Comparison of ENCODE assay signal across 29 mouse cellular contexts in the genomic region with DNA sequence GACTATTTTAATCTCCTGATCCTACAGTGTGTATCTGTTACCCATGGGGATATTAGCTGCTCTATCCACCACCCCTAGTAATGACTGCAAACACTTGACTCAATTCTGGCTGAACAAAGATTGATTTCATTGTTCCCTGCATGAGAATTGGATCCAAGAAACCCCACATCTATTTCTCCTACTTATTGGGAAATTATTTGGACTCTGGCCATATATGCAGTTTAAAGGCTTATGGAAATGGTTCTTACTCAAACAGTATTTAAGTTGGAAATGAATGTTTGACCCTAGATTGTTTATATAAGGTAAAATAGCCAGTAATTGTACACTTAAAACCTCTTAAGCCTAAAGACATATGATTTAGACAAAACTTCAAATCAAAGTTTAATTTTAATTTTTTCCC.
DNase-seq lines count a peak whose midpoint lies in the region; ATAC-seq and TF ChIP-seq lines count a peak whose summit lies in the region.
"Had no signal": no experiment of that assay in that cellular context is flagged by ENCODE, and none has a peak within 500 bp of the region (broad histone marks: within the 10 kb centered on the region; RNA-seq: fewer than 3 reads in every experiment).

No protein-coding gene starts in this region.

- H3K9me3 ChIP-seq in embryonic facial prominence, embryonic 14.5 days (ENCODE audit: control insufficient read depth, low read length) = no peaks in the 10 kb centered on the region
- no peaks in the 10 kb centered on the region for H3K9me3 ChIP-seq in embryonic facial prominence, embryonic 10.5 days
- H3K9me3 ChIP-seq in lung, postnatal 0 days (ENCODE audit: low read length) = no peaks in the 10 kb centered on the region
- H3K9me3 ChIP-seq: embryonic facial prominence, embryonic 15.5 days; forebrain, embryonic 12.5 days; forebrain, embryonic 15.5 days; G1E; heart, embryonic 12.5 days; heart, embryonic 15.5 days; hindbrain, embryonic 10.5 days; hindbrain, embryonic 13.5 days had no signal

- 0 out of 2 replicates have a peak, but pooled peaks cover 6% of the 10 kb centered on the region for H3K4me1 ChIP-seq in embryonic facial prominence, embryonic 14.5 days (ENCODE audit: control insufficient read depth, insufficient read depth, low read length)
- H3K4me1 ChIP-seq in embryonic facial prominence, embryonic 10.5 days = peaks cover 6% of the 10 kb centered on the region
- no peaks in the 10 kb centered on the region for H3K4me1 ChIP-seq in lung, postnatal 0 days (ENCODE audit: insufficient read depth, low read depth, low read length)
- H3K4me1 ChIP-seq: forebrain, embryonic 12.5 days; forebrain, embryonic 15.5 days; heart, embryonic 12.5 days; heart, embryonic 15.5 days; hindbrain, embryonic 10.5 days; hindbrain, embryonic 13.5 days had no signal

- no peak overlapping the region for H3K9ac ChIP-seq in embryonic facial prominence, embryonic 14.5 days (ENCODE audit: low read depth, low read length)
- H3K9ac ChIP-seq in lung, postnatal 0 days (replicated peaks; ENCODE audit: low read depth) = no peak overlapping the region
- H3K9ac ChIP-seq: embryonic facial prominence, embryonic 15.5 days; forebrain, embryonic 12.5 days; forebrain, embryonic 15.5 days; heart, embryonic 12.5 days; heart, embryonic 15.5 days; hindbrain, embryonic 13.5 days had no signal

- TF ChIP-seq EP300 in lung, postnatal 0 days (IDR thresholded peaks at IDR 0.05) = no peak

- no peaks in the 10 kb centered on the region for H3K27me3 ChIP-seq in embryonic facial prominence, embryonic 14.5 days (replicated peaks; ENCODE audit: control insufficient read depth, insufficient read depth, low read length)
- H3K27me3 ChIP-seq in embryonic facial prominence, embryonic 10.5 days (replicated peaks; ENCODE audit: low read depth, poor library complexity, severe bottlenecking) = no peaks in the 10 kb centered on the region
- no peaks in the 10 kb centered on the region for H3K27me3 ChIP-seq in lung, postnatal 0 days (replicated peaks; ENCODE audit: insufficient read depth, low read length)
- H3K27me3 ChIP-seq: CH12.LX; embryonic facial prominence, embryonic 15.5 days; forebrain, embryonic 12.5 days; forebrain, embryonic 15.5 days; heart, embryonic 12.5 days; heart, embryonic 15.5 days; hindbrain, embryonic 13.5 days had no signal

- DNase-seq in embryonic facial prominence, embryonic 14.5 days (ENCODE audit: low spot score) = peak; percentile 36
- DNase-seq in embryonic facial prominence, embryonic 10.5 days (ENCODE audit: low spot score) = no peak
- DNase-seq in lung, postnatal 0 days (ENCODE audit: low spot score) = peak; percentile 23
- no peak for DNase-seq in lung, postnatal 36 days
- peak; percentile 40 for DNase-seq in gonadal fat pad, adult 2 months (ENCODE audit: low read depth)
- no peak for DNase-seq in spleen, postnatal 4 days (ENCODE audit: low spot score in 2 of 2)
- DNase-seq in frontal cortex, postnatal 10 days (ENCODE audit: low spot score in 2 of 2) = no peak
- DNase-seq: adrenal gland, adult 8-10 months; adrenal gland, postnatal 25 days; cerebellum, adult 11-12 months; cerebellum, adult 8-10 months; cerebellum, postnatal 10 days; cerebellum, postnatal 36 days; embryo, embryonic 11 days; gastrocnemius, postnatal 10 days; gastrocnemius, postnatal 36 days; heart, adult 18-20 months; heart, postnatal 10 days; heart, postnatal 36 days had no signal

- no peak for ATAC-seq in embryonic facial prominence, embryonic 14.5 days (ENCODE audit: low read depth)
- ATAC-seq in lung, postnatal 0 days = no peak
- ATAC-seq: forebrain, embryonic 15.5 days; hindbrain, embryonic 16.5 days had no signal

- H3K4me3 ChIP-seq in embryonic facial prominence, embryonic 14.5 days (ENCODE audit: low read depth, low read length) = no peak overlapping the region
- no peak overlapping the region for H3K4me3 ChIP-seq in embryonic facial prominence, embryonic 10.5 days
- no peak overlapping the region for H3K4me3 ChIP-seq in lung, postnatal 0 days (ENCODE audit: low read depth, low read length)
- H3K4me3 ChIP-seq: embryonic facial prominence, embryonic 15.5 days; forebrain, embryonic 12.5 days; forebrain, embryonic 15.5 days; heart, embryonic 12.5 days; heart, embryonic 15.5 days; hindbrain, embryonic 10.5 days; hindbrain, embryonic 13.5 days had no signal

- no peaks in the 10 kb centered on the region for H3K36me3 ChIP-seq in embryonic facial prominence, embryonic 14.5 days (ENCODE audit: control insufficient read depth, insufficient read depth, low read length)
- H3K36me3 ChIP-seq in embryonic facial prominence, embryonic 10.5 days (replicated peaks) = no peaks in the 10 kb centered on the region
- H3K36me3 ChIP-seq in lung, postnatal 0 days (ENCODE audit: insufficient read depth, low read length) = no peaks in the 10 kb centered on the region
- H3K36me3 ChIP-seq: embryonic facial prominence, embryonic 15.5 days; forebrain, embryonic 12.5 days; forebrain, embryonic 15.5 days; G1E; heart, embryonic 12.5 days; heart, embryonic 15.5 days; hindbrain, embryonic 10.5 days; hindbrain, embryonic 13.5 days had no signal

- H3K27ac ChIP-seq in embryonic facial prominence, embryonic 14.5 days (replicated peaks; ENCODE audit: low read depth, low read length) = no peak overlapping the region
- H3K27ac ChIP-seq in embryonic facial prominence, embryonic 10.5 days (replicated peaks) = no peak overlapping the region
- H3K27ac ChIP-seq in lung, postnatal 0 days (ENCODE audit: low read length) = no peak overlapping the region
- H3K27ac ChIP-seq: embryonic facial prominence, embryonic 15.5 days; forebrain, embryonic 12.5 days; forebrain, embryonic 15.5 days; heart, embryonic 15.5 days; hindbrain, embryonic 10.5 days; hindbrain, embryonic 13.5 days had no signal

- H3K4me2 ChIP-seq in embryonic facial prominence, embryonic 14.5 days (ENCODE audit: low read depth, low read length) = no peak overlapping the region
- H3K4me2 ChIP-seq in lung, postnatal 0 days (replicated peaks; ENCODE audit: low read depth, low read length) = no peak overlapping the region
- H3K4me2 ChIP-seq: embryonic facial prominence, embryonic 15.5 days; forebrain, embryonic 12.5 days; forebrain, embryonic 15.5 days; heart, embryonic 12.5 days; heart, embryonic 15.5 days; hindbrain, embryonic 13.5 days had no signal

- no peak for TF ChIP-seq CTCF in lung, postnatal 0 days (IDR thresholded peaks at IDR 0.05)

Comparison
In these comparisons a context has a peak if more than half of its experiments do, and no peak if none do; other contexts are left out.
1. DNase-seq: peak in embryonic facial prominence, embryonic 14.5 days (single experiment), lung, postnatal 0 days (single experiment) and gonadal fat pad, adult 2 months (single experiment); none in embryonic facial prominence, embryonic 10.5 days (single experiment), lung, postnatal 36 days (single experiment), spleen, postnatal 4 days (0 of 2) and frontal cortex, postnatal 10 days (0 of 2).